Mouse (Mus musculus) layer of hippocampus, adult 9-10 months (tissue): Measurements from ENCODE around the gene Kcnq4.

Experiments used
- DNase-seq: peaks from one replicate; pipeline ENCODE4 v3.0.0; 2022; ENCODE audit warnings: low spot score

The Kcnq4 gene

GRCm38 (mm10) chr4:120747941-120748866 is at the start of gene Kcnq4:
Gene Kcnq4 (minus strand): TSS chr4:120748612.
- DNase-seq: no peak

GRCm38 (mm10) chr4:120796687-120797086 is 48.3 kb upstream of the Kcnq4 start:
- no peak for DNase-seq

DNA sequence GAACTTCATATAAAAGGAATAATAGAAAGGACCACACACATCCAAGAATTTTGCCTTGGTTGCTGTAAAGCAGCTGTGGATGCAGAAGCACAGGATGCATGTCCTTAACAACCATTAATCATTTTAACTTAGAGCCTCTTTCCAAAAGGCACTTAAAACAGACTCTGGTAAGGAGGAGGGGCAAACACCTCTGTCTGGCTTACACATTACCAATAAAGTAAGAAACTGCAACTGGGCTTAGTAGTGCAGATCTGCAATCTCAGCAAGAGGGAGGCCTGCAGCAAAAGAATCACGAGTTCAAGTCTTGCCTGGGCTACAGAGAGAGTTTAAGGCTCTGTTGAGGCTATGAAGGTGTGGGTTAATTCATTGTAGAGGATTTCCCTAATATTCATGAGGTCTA is 47.2 kb upstream of the Kcnq4 start:
- DNase-seq: no peak

GRCm38 (mm10) chr4:120792918-120793317 is 44.5 kb upstream of the Kcnq4 start:
- DNase-seq: no peak

DNA sequence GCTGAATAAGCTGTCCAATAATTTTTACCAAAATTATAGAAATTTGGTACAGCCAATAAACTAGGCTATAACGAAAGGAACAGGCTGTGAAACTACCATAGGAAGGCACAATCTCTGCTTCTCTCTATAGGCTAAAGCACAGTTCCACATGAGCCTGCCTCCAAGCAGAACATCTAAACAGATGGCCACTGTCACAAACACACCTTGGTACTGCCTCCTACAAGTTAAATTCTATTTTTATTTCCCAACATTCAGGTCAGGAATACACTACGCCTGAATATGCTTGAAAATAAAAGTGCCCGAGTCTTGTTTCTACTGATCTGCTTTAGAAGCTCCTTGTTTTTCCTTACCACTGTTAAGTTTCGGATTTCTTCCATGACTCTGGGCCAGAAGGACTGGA is 41.6 kb upstream of the Kcnq4 start:
- no peak for DNase-seq

DNA sequence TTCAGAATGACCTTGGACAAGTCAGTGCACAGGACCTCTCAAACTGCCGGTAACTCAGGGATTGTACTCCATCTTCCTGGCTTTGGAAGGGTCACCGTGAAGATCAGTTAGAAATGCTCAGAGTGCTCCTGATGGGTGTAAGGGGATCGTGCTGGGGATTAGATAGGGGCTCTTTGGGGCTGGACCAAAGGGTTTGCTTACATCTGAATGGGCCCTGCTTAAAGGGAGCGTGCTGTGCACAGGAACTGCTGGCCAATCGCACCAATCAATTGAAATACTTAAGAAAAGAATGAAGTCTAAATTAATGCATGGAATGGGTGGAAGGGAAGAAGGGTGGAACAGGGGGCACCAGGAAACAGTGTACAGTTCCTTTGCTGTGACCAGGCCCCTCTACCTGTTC is 7.4 kb upstream of the Kcnq4 start:
- no peak for DNase-seq

GRCm38 (mm10) chr4:120755299-120755698 is 6.9 kb upstream of the Kcnq4 start:
- DNase-seq: peak; percentile 62

GRCm38 (mm10) chr4:120749601-120750000 is 1.2 kb upstream of the Kcnq4 start:
- DNase-seq: no peak

DNA sequence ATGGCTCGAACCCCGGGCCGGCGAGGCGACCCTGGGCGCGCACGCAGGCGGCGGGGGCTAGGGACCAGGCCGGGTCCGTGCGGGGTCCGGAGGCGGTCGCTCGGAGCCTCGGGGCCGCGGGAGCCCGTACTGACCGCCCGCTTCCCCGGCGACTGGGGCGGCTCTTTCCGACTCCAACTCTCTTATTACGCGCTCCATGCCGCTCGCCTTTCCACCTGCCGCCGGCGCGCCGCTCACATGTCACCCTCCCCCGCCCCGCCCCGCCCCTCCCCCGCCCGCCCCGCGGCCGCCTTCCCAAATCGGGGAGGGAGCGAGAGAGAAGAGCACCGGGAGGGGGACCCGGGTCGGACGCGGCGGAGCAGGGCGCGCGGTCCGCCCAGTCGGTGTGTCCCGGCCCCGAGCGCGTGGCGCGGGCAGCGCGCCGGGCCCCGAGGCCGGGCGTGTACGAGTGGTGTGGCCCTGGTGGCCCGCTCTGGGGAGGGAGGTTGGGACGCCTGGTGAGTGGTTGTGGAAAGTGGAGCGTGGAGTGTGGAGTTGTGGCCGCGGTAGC is 1.1 kb downstream of the Kcnq4 start:
- no peak for DNase-seq

- no peak for DNase-seq
Observed at GRCm38 (mm10) chr4:120746552-120747150, 1.8 kb downstream of the Kcnq4 start.

GRCm38 (mm10) chr4:120745731-120746551 is 2.5 kb downstream of the Kcnq4 start:
- DNase-seq: no peak

GRCm38 (mm10) chr4:120743636-120744035 is 4.8 kb downstream of the Kcnq4 start:
- no peak for DNase-seq

- DNase-seq: no peak
Observed at GRCm38 (mm10) chr4:120741303-120741702, 7.1 kb downstream of the Kcnq4 start.

DNA sequence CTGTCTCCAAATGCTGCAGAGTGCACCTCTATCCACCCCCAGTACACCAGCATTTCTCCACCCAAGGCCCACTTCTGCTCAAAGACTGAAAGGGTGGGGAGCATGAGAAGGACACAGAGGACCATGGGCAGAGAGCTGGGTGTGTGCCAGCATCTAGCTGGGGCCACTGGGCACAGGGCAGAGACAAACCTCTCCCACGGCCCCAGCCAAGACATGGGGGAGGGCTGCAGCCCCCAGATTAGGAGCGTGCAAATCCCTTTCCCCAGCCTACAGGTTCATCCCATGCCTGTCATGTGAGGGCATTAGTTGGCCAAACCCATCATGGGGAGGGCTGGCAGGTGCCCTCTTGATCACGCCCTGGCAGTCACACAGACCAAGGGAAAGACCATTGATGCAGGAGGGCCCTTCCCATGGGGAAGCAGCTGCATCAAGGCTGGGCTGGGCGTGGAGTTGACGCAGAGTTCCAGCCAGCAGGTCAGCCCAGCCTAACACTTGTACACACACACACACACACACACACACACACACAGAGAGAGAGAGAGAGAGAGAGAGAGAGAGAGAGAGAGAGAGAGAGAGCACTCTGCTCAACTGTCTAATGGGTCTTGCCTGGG is 14.3 kb downstream of the Kcnq4 start:
- DNase-seq: no peak

GRCm38 (mm10) chr4:120732737-120733136 is 15.7 kb downstream of the Kcnq4 start:
- DNase-seq: no peak

DNA sequence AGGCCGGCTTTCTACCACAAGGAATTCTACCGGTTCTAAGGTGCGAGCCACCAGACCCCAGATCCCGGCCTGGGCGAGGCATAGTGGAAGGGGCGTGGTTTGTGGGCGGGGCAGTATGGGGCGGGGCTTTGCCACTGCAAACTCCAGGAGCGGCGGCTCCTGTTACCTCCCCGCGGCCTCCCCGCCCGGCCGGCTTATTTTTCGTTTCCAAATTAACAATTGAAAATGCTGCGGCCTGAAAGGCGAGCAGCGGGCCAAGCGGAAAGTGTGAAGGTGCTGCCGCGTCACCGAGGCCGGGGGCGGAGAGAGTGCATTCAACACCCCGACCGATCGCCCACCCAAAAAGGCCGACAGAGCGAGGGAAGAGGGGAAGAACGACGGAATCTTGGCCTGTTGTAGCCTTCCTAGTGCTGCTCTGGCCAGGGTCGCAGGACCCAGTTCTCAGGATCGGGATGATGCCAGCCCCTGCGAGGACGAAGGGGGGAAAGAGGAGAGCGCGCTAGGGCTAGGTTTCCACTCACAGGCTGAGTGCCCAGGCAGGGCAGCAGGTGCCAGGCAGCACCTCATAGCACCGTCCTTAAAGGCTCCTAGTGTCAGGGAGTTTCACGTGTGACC is 17.3 kb downstream of the Kcnq4 start:
- no peak for DNase-seq

DNA sequence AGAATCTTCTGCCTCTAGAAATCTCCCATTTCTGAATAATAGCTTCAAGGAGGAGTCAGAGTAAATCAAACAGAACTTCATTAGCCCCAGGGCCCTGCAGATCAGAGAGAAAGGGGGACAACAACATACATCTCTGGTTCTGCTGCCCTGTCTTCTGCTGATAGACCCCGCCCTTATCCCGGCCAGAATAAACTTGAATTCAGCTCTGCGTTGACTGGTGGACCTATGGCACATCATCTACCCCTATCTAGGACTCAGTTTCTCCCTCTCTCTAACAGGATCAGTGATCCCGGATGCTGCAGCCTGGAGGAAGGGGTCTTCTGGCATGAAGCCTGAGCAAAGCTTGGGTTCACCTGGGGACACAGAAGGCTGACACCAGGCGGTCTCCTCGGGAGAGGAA is 17.8 kb downstream of the Kcnq4 start:
- DNase-seq: no peak

DNA sequence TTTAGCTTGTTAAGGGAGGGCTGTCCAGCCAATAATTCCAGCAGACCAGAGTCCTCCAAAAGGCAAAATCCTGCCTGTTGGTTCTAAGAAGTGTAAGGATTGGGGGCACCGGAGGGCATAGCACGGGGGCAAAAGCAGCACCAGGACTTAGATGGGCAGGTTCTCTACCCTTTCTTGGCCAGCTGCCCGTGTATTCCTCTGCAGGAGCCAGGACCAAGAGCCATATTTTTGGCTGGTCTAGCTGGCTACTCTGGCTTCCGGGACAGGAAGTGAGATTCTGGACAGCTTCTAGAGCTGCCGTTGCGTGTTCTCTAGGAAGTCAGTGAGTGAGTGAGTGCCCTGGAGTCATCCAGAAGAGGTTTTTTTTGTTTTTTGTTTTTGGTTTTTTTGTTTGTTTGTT is 18.3 kb downstream of the Kcnq4 start:
- no peak for DNase-seq

DNA sequence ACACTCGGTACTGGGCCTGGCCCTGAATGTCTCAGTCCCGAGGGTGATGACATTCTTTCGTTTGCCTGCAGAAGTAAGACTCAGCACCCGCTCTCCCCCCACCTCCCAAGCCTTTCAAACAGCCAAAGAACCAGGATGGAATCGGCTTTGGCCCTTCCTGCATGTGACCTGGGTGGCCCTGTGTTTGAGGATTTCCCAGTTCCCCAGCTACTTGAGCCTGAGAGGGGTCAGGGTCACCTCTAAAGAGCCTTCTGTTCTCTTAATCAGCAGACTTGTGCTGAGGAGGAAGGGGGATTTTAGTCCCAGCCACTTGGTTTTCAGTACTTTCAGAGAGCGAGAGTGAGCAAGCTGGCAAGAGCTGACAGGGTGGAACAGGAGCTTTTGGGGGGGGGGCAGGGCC is 19.0 kb downstream of the Kcnq4 start:
- no peak for DNase-seq

GRCm38 (mm10) chr4:120727842-120728241 is 20.6 kb downstream of the Kcnq4 start:
- DNase-seq: no peak

DNA sequence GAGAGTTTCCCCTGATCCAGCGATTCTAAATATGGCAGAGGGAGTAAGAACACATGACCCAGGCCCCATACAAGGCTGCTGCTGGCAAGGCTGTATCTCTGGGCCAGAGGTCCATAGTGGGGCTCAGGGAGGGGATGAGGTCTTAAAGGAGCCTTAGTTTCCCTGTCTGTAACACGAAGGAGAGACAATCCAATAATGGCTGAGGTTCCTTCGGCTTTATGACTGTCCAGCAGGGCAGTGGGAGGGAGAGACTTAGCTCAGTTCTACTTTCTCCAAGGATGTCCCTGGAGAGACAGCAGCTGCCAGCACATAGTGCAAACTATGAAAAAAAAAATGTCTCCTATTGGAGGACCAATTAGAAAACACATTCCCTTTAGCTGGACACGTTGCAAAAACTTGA is 22.2 kb downstream of the Kcnq4 start:
- DNase-seq: no peak
